Mouse (Mus musculus): Measurements from ENCODE around the gene Gpr173. TPM values are rescaled to one million over a fixed set of nuclear protein-coding genes. Genes with fewer than 3 reads are reported as not detected.

The Gpr173 gene
- polyA plus RNA-seq, 1 experiment from 2014 or later, result 6.8 TPM

DNA sequence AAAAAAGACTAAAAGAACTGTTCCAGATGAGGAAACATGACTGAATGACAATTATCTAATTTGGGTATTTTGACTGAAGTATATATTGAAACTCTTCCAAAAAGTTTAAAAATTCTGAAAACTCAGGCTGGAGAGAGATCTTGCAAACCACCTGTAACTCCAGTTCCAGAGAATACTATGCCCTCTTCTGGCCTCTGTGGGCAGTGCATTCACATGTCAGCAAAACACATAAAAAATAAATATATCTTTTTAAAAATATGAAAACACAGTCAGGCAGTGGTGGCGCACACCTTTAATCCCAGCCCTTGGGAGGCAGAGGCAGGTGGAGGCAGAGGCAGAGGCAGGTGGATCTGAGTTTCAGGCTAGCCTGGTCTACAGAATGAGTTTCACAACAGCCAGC, 44.9 kb downstream of the Gpr173 start:
- Histone ChIP-seq H3K9me3 (ENCODE audit: control insufficient read depth, low read length) (no peaks in the 10 kb centered on the region), H3K4me2 (ENCODE audit: low read length) (no peak overlapping the region), H3K4me3 (replicated peaks; ENCODE audit: low read depth, low read length) (no peak overlapping the region), H3K27ac (replicated peaks; ENCODE audit: low read depth, low read length) (no peak overlapping the region), H3K27me3 (ENCODE audit: control insufficient read depth, insufficient read depth, low read length) (no peaks in the 10 kb centered on the region), H3K36me3 (ENCODE audit: control insufficient read depth, insufficient read depth, low read length) (no peaks in the 10 kb centered on the region), H3K4me1 (ENCODE audit: control insufficient read depth, insufficient read depth, low read length) (peaks cover 5% of the 10 kb centered on the region; the same call in 1 of the 2 replicates), H3K9ac (replicated peaks; ENCODE audit: low read length) (no peak overlapping the region)
- 100% methylated on average over 1 of the region's 1 CpGs for WGBS
- no peak for DNase-seq
- no peak for ATAC-seq (ENCODE audit: low FRiP score, low TSS enrichment)

DNA sequence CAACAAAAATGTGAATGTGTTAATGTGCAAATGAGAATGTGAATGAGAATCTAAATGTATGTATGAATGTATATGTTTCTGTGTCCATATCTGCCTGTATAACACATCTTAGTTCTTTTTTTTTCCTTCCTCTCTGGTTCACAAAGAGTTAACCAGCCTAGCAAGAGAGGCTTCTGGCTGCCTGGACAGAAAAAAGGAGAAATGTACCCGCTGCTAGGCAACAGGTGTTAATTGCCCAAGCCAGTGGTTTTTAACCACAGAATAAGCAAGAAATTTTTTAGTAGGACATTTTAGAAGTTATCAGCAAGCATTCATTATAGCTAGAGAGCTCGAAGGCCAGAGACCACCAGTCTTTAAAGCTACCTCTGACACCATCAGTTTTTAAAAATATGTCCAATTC, 45.7 kb downstream of the Gpr173 start:
- H3K4me3 ChIP-seq (replicated peaks; ENCODE audit: low read depth, low read length), result no peak overlapping the region
- H3K36me3 ChIP-seq (ENCODE audit: control insufficient read depth, insufficient read depth, low read length), result no peaks in the 10 kb centered on the region
- no peak for ATAC-seq (ENCODE audit: low FRiP score, low TSS enrichment)
- peaks cover 5% of the 10 kb centered on the region; the same call in 1 of the 2 replicates for H3K4me1 ChIP-seq (ENCODE audit: control insufficient read depth, insufficient read depth, low read length)
- H3K27me3 ChIP-seq (ENCODE audit: control insufficient read depth, insufficient read depth, low read length), result no peaks in the 10 kb centered on the region
- WGBS, result 59% methylated on average over 2 of the region's 2 CpGs
- no peak overlapping the region for H3K9ac ChIP-seq (replicated peaks; ENCODE audit: low read length)
- H3K27ac ChIP-seq (replicated peaks; ENCODE audit: low read depth, low read length), result no peak overlapping the region
- no peak overlapping the region for H3K4me2 ChIP-seq (ENCODE audit: low read length)
- no peak for DNase-seq
- H3K9me3 ChIP-seq (ENCODE audit: control insufficient read depth, low read length), result no peaks in the 10 kb centered on the region

DNA sequence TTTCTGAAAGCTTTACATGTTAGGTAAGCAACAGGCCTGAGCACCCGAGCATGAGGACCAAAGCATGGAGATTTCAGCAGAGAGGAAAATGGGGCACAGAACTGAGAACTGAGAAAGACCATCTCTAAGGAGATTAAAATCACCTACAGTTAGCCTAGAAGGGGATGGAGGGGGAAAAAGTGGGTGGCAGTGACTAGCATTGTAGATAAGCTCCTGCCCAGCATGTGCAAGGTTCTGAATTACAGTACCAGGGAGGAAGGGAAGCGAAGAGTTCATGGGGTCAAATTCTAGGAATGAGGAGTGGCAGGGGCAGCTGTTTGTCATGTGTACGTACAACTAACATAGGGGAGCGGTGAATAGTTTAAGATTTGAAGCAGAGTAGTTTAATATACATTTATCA, 48.0 kb downstream of the Gpr173 start:
- H3K27ac ChIP-seq (replicated peaks; ENCODE audit: low read depth, low read length), result no peak overlapping the region
- 88% methylated on average over 4 of the region's 4 CpGs for WGBS
- H3K4me2 ChIP-seq (ENCODE audit: low read length), result no peak overlapping the region
- no peaks in the 10 kb centered on the region for H3K4me1 ChIP-seq (ENCODE audit: control insufficient read depth, insufficient read depth, low read length)
- H3K27me3 ChIP-seq (ENCODE audit: control insufficient read depth, insufficient read depth, low read length), result no peaks in the 10 kb centered on the region
- no peak overlapping the region for H3K4me3 ChIP-seq (replicated peaks; ENCODE audit: low read depth, low read length)
- H3K9ac ChIP-seq (replicated peaks; ENCODE audit: low read length), result no peak overlapping the region
- DNase-seq (no peak), ATAC-seq (ENCODE audit: low FRiP score, low TSS enrichment) (no peak)
- no peaks in the 10 kb centered on the region for H3K36me3 ChIP-seq (ENCODE audit: control insufficient read depth, insufficient read depth, low read length)
- H3K9me3 ChIP-seq (ENCODE audit: control insufficient read depth, low read length), result no peaks in the 10 kb centered on the region

DNA sequence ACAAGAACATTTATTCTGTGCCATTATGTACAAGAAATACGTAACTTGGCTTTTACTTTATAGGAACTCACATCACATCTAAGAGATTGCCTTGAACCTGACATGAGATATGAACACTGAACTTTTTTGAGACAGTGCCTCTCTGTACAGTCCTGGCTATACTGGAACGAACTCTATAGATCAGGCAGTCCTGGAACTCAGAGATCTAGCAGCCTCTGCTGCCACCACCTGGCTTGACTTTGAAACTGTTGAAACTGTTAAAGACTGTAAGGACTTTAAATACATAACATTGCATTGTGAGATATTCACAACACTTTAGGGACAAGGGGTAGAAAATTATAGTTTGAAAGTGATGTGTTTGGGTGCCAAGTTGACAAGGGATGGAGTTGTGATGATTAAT, 60.6 kb downstream of the Gpr173 start:
- WGBS, result 72% methylated on average over 2 of the region's 2 CpGs
- H3K4me1 ChIP-seq (ENCODE audit: control insufficient read depth, insufficient read depth, low read length), result no peaks in the 10 kb centered on the region
- H3K36me3 ChIP-seq (ENCODE audit: control insufficient read depth, insufficient read depth, low read length), result no peaks in the 10 kb centered on the region
- no peak overlapping the region for H3K9ac ChIP-seq (replicated peaks; ENCODE audit: low read length)
- H3K9me3 ChIP-seq (ENCODE audit: control insufficient read depth, low read length), result no peaks in the 10 kb centered on the region
- peak; percentile 69 for DNase-seq
- no peak overlapping the region for H3K4me3 ChIP-seq (replicated peaks; ENCODE audit: low read depth, low read length)
- H3K27ac ChIP-seq (replicated peaks; ENCODE audit: low read depth, low read length), result no peak overlapping the region
- ATAC-seq (ENCODE audit: low FRiP score, low TSS enrichment), result no peak
- H3K27me3 ChIP-seq (ENCODE audit: control insufficient read depth, insufficient read depth, low read length), result no peaks in the 10 kb centered on the region
- H3K4me2 ChIP-seq (ENCODE audit: low read length), result no peak overlapping the region

DNA sequence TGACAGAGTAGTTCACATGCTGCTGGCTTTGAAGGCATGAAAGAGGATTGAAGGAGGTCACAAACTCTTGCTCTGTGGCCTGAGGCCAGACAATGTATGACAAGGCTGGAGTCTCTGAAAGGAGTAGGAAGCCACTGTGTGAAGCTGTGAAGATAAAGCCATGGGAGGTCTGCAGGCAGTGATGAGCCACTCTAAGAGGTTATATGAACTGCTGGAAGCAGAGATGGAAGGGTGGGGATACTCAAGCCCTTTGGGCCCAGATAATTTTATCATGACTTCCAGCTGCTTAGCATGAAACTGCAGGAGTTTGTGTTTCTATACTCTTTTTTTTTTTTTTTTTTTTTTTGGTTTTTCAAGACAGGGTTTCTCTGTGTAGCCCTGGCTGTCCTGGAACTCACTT, 61.1 kb downstream of the Gpr173 start:
- no peaks in the 10 kb centered on the region for H3K36me3 ChIP-seq (ENCODE audit: control insufficient read depth, insufficient read depth, low read length)
- H3K4me1 ChIP-seq (ENCODE audit: control insufficient read depth, insufficient read depth, low read length), result no peaks in the 10 kb centered on the region
- no peak overlapping the region for H3K27ac ChIP-seq (replicated peaks; ENCODE audit: low read depth, low read length)
- DNase-seq (no peak), ATAC-seq (ENCODE audit: low FRiP score, low TSS enrichment) (no peak)
- H3K9me3 ChIP-seq (ENCODE audit: control insufficient read depth, low read length), result no peaks in the 10 kb centered on the region
- H3K27me3 ChIP-seq (ENCODE audit: control insufficient read depth, insufficient read depth, low read length), result no peaks in the 10 kb centered on the region
- no peak overlapping the region for H3K4me3 ChIP-seq (replicated peaks; ENCODE audit: low read depth, low read length)
- no peak overlapping the region for H3K9ac ChIP-seq (replicated peaks; ENCODE audit: low read length)
- H3K4me2 ChIP-seq (ENCODE audit: low read length), result no peak overlapping the region

DNA sequence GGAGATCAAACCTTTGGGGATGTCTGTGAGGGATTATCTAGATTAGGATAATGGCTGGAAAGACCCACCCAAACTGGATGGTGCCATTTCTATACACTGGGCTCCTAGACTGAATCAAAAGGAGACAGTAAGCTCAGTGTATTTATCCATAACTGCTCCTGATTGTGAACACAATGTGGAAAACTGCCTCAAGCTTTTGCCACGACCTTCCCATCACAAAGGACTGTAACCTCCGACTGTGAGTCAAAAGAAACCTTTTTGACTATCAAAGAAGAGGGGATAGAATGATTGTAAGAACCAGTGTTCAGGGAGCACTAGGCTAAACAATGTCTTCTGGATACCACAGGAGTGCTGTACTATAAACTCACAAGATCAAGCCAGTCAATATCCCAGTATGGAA, 62.3 kb downstream of the Gpr173 start:
- Histone ChIP-seq H3K4me1 (ENCODE audit: control insufficient read depth, insufficient read depth, low read length) (no peaks in the 10 kb centered on the region), H3K36me3 (ENCODE audit: control insufficient read depth, insufficient read depth, low read length) (no peaks in the 10 kb centered on the region), H3K27me3 (ENCODE audit: control insufficient read depth, insufficient read depth, low read length) (0 out of 2 replicates have a peak, but pooled peaks cover 4% of the 10 kb centered on the region), H3K27ac (replicated peaks; ENCODE audit: low read depth, low read length) (no peak overlapping the region), H3K9me3 (ENCODE audit: control insufficient read depth, low read length) (no peaks in the 10 kb centered on the region), H3K4me3 (replicated peaks; ENCODE audit: low read depth, low read length) (no peak overlapping the region), H3K4me2 (ENCODE audit: low read length) (no peak overlapping the region), H3K9ac (replicated peaks; ENCODE audit: low read length) (no peak overlapping the region)
- no peak for DNase-seq
- 80% methylated on average over 2 of the region's 2 CpGs for WGBS
- no peak for ATAC-seq (ENCODE audit: low FRiP score, low TSS enrichment)

Other genes with a start within 250 kb of the Gpr173 start
- gene Iqsec2, start 224.4 kb downstream of the Gpr173 start, polyA plus RNA-seq (2014; fragmentation: Nextera tagmentation; extraction: Ambion mirVana), result 5.2 and 7.2 TPM in 2 replicates
- 28.8 and 37.7 TPM in 2 replicates for gene Kdm5c, start 135.7 kb downstream of the Gpr173 start, polyA plus RNA-seq (2014; fragmentation: Nextera tagmentation; extraction: Ambion mirVana)
- gene Kantr, start 41.2 kb downstream of the Gpr173 start, polyA plus RNA-seq (2014; fragmentation: Nextera tagmentation; extraction: Ambion mirVana), result 36.9 TPM in 2 replicates
- gene Tspyl2, start 26.3 kb downstream of the Gpr173 start, polyA plus RNA-seq (2014; fragmentation: Nextera tagmentation; extraction: Ambion mirVana), result 41.0 and 51.2 TPM in 2 replicates
- gene Cldn34a, start 194.6 kb upstream of the Gpr173 start, polyA plus RNA-seq (2014; fragmentation: Nextera tagmentation; extraction: Ambion mirVana), result not detected in 2 replicates

Data from midbrain, embryonic 14.5 days (tissue).